Mouse (Mus musculus) neural tube, embryonic 15.5 days (tissue): ENCODE measurements around the gene Clic5. TPM values are rescaled to one million over a fixed set of nuclear protein-coding genes. Genes with fewer than 3 reads are reported as not detected.
"Not testable (repeated sequence)": the region's sequence is repeated elsewhere in the genome, so short reads cannot be mapped to it uniquely, and the experiment has no call there.

Experiments
- ATAC-seq: fragments of 200-750 bp; cut with Nextera tagmentation; 2 replicates; pipeline ENCODE4 v1.8.0; 2017; ENCODE audit warnings: mild to moderate bottlenecking, moderate TSS enrichment, moderate library complexity; ENCODE audit not compliant: low FRiP score
- H3K27ac ChIP-seq: fragments of 300-500 bp; sonication (generic); replicated peaks from 2 replicates; pipeline ENCODE4 v1.5.1; 2015; ENCODE audit warnings: mild to moderate bottlenecking, inconsistent platforms
- H3K27me3 ChIP-seq: fragments of 300-500 bp; sonication (generic); replicated peaks from 2 replicates; pipeline ENCODE4 v1.6.1; 2015; ENCODE audit warnings: inconsistent platforms
- H3K36me3 ChIP-seq: fragments of 300-500 bp; sonication (generic); 2 replicates; pipeline ENCODE4 v1.6.1; 2015; ENCODE audit warnings: inconsistent platforms
- H3K4me1 ChIP-seq: fragments of 300-500 bp; sonication (generic); 2 replicates; pipeline ENCODE4 v1.6.1; 2015; ENCODE audit warnings: inconsistent platforms
- H3K4me2 ChIP-seq: fragments of 300-500 bp; sonication (generic); 2 replicates; pipeline ENCODE4 v1.6.1; 2015; ENCODE audit warnings: inconsistent platforms, mild to moderate bottlenecking, moderate library complexity
- H3K4me3 ChIP-seq: fragments of 300-500 bp; sonication (generic); replicated peaks from 2 replicates; pipeline ENCODE4 v1.5.1; 2015; ENCODE audit warnings: mild to moderate bottlenecking, inconsistent platforms
- H3K9ac ChIP-seq: fragments of 300-500 bp; sonication (generic); replicated peaks from 2 replicates; pipeline ENCODE4 v1.6.1; 2015; ENCODE audit warnings: mild to moderate bottlenecking, inconsistent platforms
- H3K9me3 ChIP-seq: fragments of 300-500 bp; sonication (generic); replicated peaks from 2 replicates; pipeline ENCODE4 v1.6.1; 2016; ENCODE audit warnings: inconsistent platforms
- WGBS: fragments of 180-500 bp; shearing (Covaris S2); methylation state at CpG from one replicate; pipeline ENCODE4 v1.1.7; 2015; ENCODE audit warnings: mixed read lengths; 5-methylcytosine and 5-hydroxymethylcytosine counted together
- polyA plus RNA-seq: library from polyadenylated mRNA; unstranded; fragments of >200 nt; fragmentation: Nextera tagmentation; extraction: Ambion mirVana; gene quantifications from 2 replicates; pipeline ENCODE4 v1.2.1, GENCODE M21; 2015

The Clic5 gene
- polyA plus RNA-seq, 1 experiment from 2014 or later = 0.35 TPM

GRCm38 (mm10) chr17:44165730-44166347 lies 22.5 kb upstream of the Clic5 start:
- H3K4me3 ChIP-seq = no peak overlapping the region
- no peak overlapping the region for H3K9ac ChIP-seq
- H3K27ac ChIP-seq = no peak overlapping the region
- ATAC-seq = no peak
- H3K27me3 ChIP-seq = no peaks in the 10 kb centered on the region
- H3K9me3 ChIP-seq = 0 out of 2 replicates have a peak, but pooled peaks cover 4% of the 10 kb centered on the region
- H3K36me3 ChIP-seq = no peaks in the 10 kb centered on the region
- H3K4me2 ChIP-seq = no peak overlapping the region
- no peaks in the 10 kb centered on the region for H3K4me1 ChIP-seq
- WGBS = 81% methylated on average over 11 of the region's 11 CpGs

- Histone ChIP-seq H3K9me3 (no peaks in the 10 kb centered on the region), H3K27me3 (no peaks in the 10 kb centered on the region), H3K9ac (no peak overlapping the region), H3K4me2 (no peak overlapping the region), H3K4me3 (no peak overlapping the region), H3K4me1 (no peaks in the 10 kb centered on the region), H3K36me3 (no peaks in the 10 kb centered on the region), H3K27ac (no peak overlapping the region)
- ATAC-seq = no peak
- 91% methylated on average over 4 of the region's 4 CpGs for WGBS
These were observed 18.7 kb upstream of the Clic5 start for GRCm38 (mm10) chr17:44169676-44170075.

- 86% methylated on average over 3 of the region's 3 CpGs for WGBS
- no peak overlapping the region for H3K4me2 ChIP-seq
- no peaks in the 10 kb centered on the region for H3K36me3 ChIP-seq
- H3K9me3 ChIP-seq = no peaks in the 10 kb centered on the region
- H3K4me3 ChIP-seq = no peak overlapping the region
- H3K27ac ChIP-seq = no peak overlapping the region
- no peak overlapping the region for H3K9ac ChIP-seq
- ATAC-seq = no peak
- H3K4me1 ChIP-seq = no peaks in the 10 kb centered on the region
- no peaks in the 10 kb centered on the region for H3K27me3 ChIP-seq
These were observed 18.1 kb upstream of the Clic5 start for GRCm38 (mm10) chr17:44170316-44170715.

GRCm38 (mm10) chr17:44171930-44172329 lies 16.5 kb upstream of the Clic5 start:
- H3K9ac ChIP-seq = no peak overlapping the region
- no peak for ATAC-seq
- 57% methylated on average over 3 of the region's 3 CpGs for WGBS
- H3K4me2 ChIP-seq = no peak overlapping the region
- no peaks in the 10 kb centered on the region for H3K4me1 ChIP-seq
- no peaks in the 10 kb centered on the region for H3K9me3 ChIP-seq
- no peak overlapping the region for H3K27ac ChIP-seq
- H3K4me3 ChIP-seq = no peak overlapping the region
- no peaks in the 10 kb centered on the region for H3K27me3 ChIP-seq
- H3K36me3 ChIP-seq = no peaks in the 10 kb centered on the region

- Histone ChIP-seq H3K4me2 (no peak overlapping the region), H3K27me3 (no peaks in the 10 kb centered on the region), H3K27ac (no peak overlapping the region), H3K36me3 (no peaks in the 10 kb centered on the region), H3K4me3 (no peak overlapping the region), H3K9ac (no peak overlapping the region), H3K4me1 (no peaks in the 10 kb centered on the region), H3K9me3 (no peaks in the 10 kb centered on the region)
- WGBS = 75% methylated on average over 2 of the region's 2 CpGs
- no peak for ATAC-seq
These were observed 15.0 kb upstream of the Clic5 start for GRCm38 (mm10) chr17:44173341-44173740.

GRCm38 (mm10) chr17:44177291-44177690 lies 11.1 kb upstream of the Clic5 start:
- H3K9me3 ChIP-seq = no peaks in the 10 kb centered on the region
- no peak overlapping the region for H3K4me3 ChIP-seq
- no peak overlapping the region for H3K4me2 ChIP-seq
- H3K27ac ChIP-seq = no peak overlapping the region
- no peaks in the 10 kb centered on the region for H3K27me3 ChIP-seq
- no peaks in the 10 kb centered on the region for H3K4me1 ChIP-seq
- WGBS = 84% methylated on average over 3 of the region's 3 CpGs
- no peak for ATAC-seq
- no peak overlapping the region for H3K9ac ChIP-seq
- H3K36me3 ChIP-seq = no peaks in the 10 kb centered on the region

GRCm38 (mm10) chr17:44181346-44181745 lies 7.0 kb upstream of the Clic5 start:
- Histone ChIP-seq H3K27me3 (0 out of 2 replicates have a peak, but pooled peaks cover 2% of the 10 kb centered on the region), H3K4me3 (no peak overlapping the region), H3K27ac (no peak overlapping the region), H3K36me3 (no peaks in the 10 kb centered on the region), H3K9ac (no peak overlapping the region), H3K4me1 (no peaks in the 10 kb centered on the region), H3K4me2 (no peak overlapping the region), H3K9me3 (no peaks in the 10 kb centered on the region)
- ATAC-seq = no peak
- WGBS = 66% methylated on average over 8 of the region's 8 CpGs

GRCm38 (mm10) chr17:44186871-44187270 lies 1.5 kb upstream of the Clic5 start:
- Histone ChIP-seq H3K36me3 (no peaks in the 10 kb centered on the region), H3K4me2 (no peak overlapping the region), H3K9me3 (no peaks in the 10 kb centered on the region), H3K27ac (no peak overlapping the region), H3K27me3 (peaks cover 27% of the 10 kb centered on the region), H3K9ac (no peak overlapping the region), H3K4me3 (no peak overlapping the region), H3K4me1 (peaks cover 19% of the 10 kb centered on the region)
- WGBS = 87% methylated on average over 3 of the region's 3 CpGs
- ATAC-seq = no peak

GRCm38 (mm10) chr17:44187537-44187936 lies 847 bp upstream of the Clic5 start:
- peaks cover 19% of the 10 kb centered on the region for H3K4me1 ChIP-seq
- H3K27ac ChIP-seq, H3K9me3 ChIP-seq, H3K4me2 ChIP-seq, ATAC-seq, H3K4me3 ChIP-seq, H3K36me3 ChIP-seq, H3K9ac ChIP-seq: not testable (repeated sequence)
- peaks cover 27% of the 10 kb centered on the region for H3K27me3 ChIP-seq

- no peaks in the 10 kb centered on the region for H3K9me3 ChIP-seq
- H3K4me1 ChIP-seq = peaks cover 19% of the 10 kb centered on the region
- peak overlapping the region; percentile 39 for H3K4me3 ChIP-seq
- H3K27me3 ChIP-seq = peaks cover 27% of the 10 kb centered on the region
- peak overlapping the region; percentile 90 for H3K4me2 ChIP-seq
- under 1% methylated on average over 23 of the region's 24 CpGs for WGBS
- no peak for ATAC-seq
- no peaks in the 10 kb centered on the region for H3K36me3 ChIP-seq
- no peak overlapping the region for H3K27ac ChIP-seq
- H3K9ac ChIP-seq = peak overlapping the region; percentile 32; the same call in 1 of the 2 replicates
These were observed 373 bp downstream of the Clic5 start for GRCm38 (mm10) chr17:44188769-44189145.

GRCm38 (mm10) chr17:44189696-44190095 lies 1.3 kb downstream of the Clic5 start:
- H3K9me3 ChIP-seq = no peaks in the 10 kb centered on the region
- peaks cover 19% of the 10 kb centered on the region for H3K4me1 ChIP-seq
- peaks cover 27% of the 10 kb centered on the region for H3K27me3 ChIP-seq
- H3K9ac ChIP-seq = no peak overlapping the region
- WGBS = 2% methylated on average over 11 of the region's 11 CpGs
- peak overlapping the region; percentile 1; the same call in 1 of the 2 replicates for H3K4me3 ChIP-seq
- H3K36me3 ChIP-seq = no peaks in the 10 kb centered on the region
- H3K4me2 ChIP-seq = peak overlapping the region; percentile 90
- H3K27ac ChIP-seq = no peak overlapping the region
- no peak for ATAC-seq

- H3K4me2 ChIP-seq = no peak overlapping the region
- ATAC-seq = no peak
- peaks cover 19% of the 10 kb centered on the region for H3K4me1 ChIP-seq
- H3K9me3 ChIP-seq = no peaks in the 10 kb centered on the region
- H3K27me3 ChIP-seq = peaks cover 26% of the 10 kb centered on the region
- H3K9ac ChIP-seq = no peak overlapping the region
- no peak overlapping the region for H3K27ac ChIP-seq
- no peak overlapping the region for H3K4me3 ChIP-seq
- WGBS = 53% methylated on average over 7 of the region's 7 CpGs
- no peaks in the 10 kb centered on the region for H3K36me3 ChIP-seq
These were observed 1.9 kb downstream of the Clic5 start for GRCm38 (mm10) chr17:44190246-44190645.
